Comparison of ENCODE assay signal across 14 mouse cellular contexts in genomic region chr3:146276991-146277390, GRCm38 (mm10). TPM values are rescaled to one million over a fixed set of nuclear protein-coding genes. Genes with fewer than 3 reads are reported as not detected.
A peak's percentile ranks its signal among the peaks of the same experiment; 100 is the strongest.
DNase-seq lines count a peak whose midpoint lies in the region; ATAC-seq and TF ChIP-seq lines count a peak whose summit lies in the region.
"Had no signal": no experiment of that assay in that cellular context is flagged by ENCODE, and none has a peak within 500 bp of the region (broad histone marks: within the 10 kb centered on the region; RNA-seq: fewer than 3 reads in every experiment).

No protein-coding gene starts in this region.

- no peak for DNase-seq in heart, postnatal 25 days (ENCODE audit: low spot score)
- DNase-seq in heart, adult 18-20 months = no peak
- peak; percentile 71 for DNase-seq in midbrain, embryonic 11.5 days (ENCODE audit: low spot score, missing footprints)
- DNase-seq in midbrain, postnatal 0 days (ENCODE audit: low spot score) = no peak
- DNase-seq: cerebellum, adult 2 months; gastrocnemius, postnatal 36 days had no signal

- ATAC-seq in heart, embryonic 11.5 days (replicated peaks; ENCODE audit: insufficient number of reproducible peaks, low FRiP score, low TSS enrichment) = no peak
- ATAC-seq in heart, embryonic 15.5 days (replicated peaks; ENCODE audit: insufficient number of reproducible peaks, insufficient read depth, low FRiP score, low read depth) = no peak
- no peak for ATAC-seq in midbrain, embryonic 11.5 days (ENCODE audit: low FRiP score)
- no peak for ATAC-seq in midbrain, postnatal 0 days (ENCODE audit: low FRiP score)
- ATAC-seq: forebrain, embryonic 14.5 days; hindbrain, postnatal 0 days had no signal

- TF ChIP-seq CTCF in midbrain, postnatal 0 days (IDR thresholded peaks at IDR 0.05) = no peak

- intact Hi-C loops in heart, postnatal 25 days (cut with DNase I) = no loop called here

- no peak overlapping the region for H3K9ac ChIP-seq in heart, embryonic 11.5 days (ENCODE audit: low read depth, low read length)
- no peak overlapping the region for H3K9ac ChIP-seq in heart, embryonic 15.5 days
- H3K9ac ChIP-seq in midbrain, embryonic 11.5 days (ENCODE audit: low read length) = no peak overlapping the region
- H3K9ac ChIP-seq in midbrain, postnatal 0 days (replicated peaks; ENCODE audit: low read length, poor library complexity, severe bottlenecking) = no peak overlapping the region
- H3K9ac ChIP-seq: hindbrain, embryonic 13.5 days had no signal

- no peaks in the 10 kb centered on the region for H3K27me3 ChIP-seq in heart, embryonic 11.5 days (ENCODE audit: control insufficient read depth, insufficient read depth, low read length)
- no peaks in the 10 kb centered on the region for H3K27me3 ChIP-seq in heart, embryonic 15.5 days
- no peaks in the 10 kb centered on the region for H3K27me3 ChIP-seq in midbrain, embryonic 11.5 days (ENCODE audit: control insufficient read depth, insufficient read depth, low read length)
- no peaks in the 10 kb centered on the region for H3K27me3 ChIP-seq in midbrain, postnatal 0 days (ENCODE audit: insufficient read depth, low read length)
- H3K27me3 ChIP-seq: hindbrain, embryonic 13.5 days had no signal

- H3K4me2 ChIP-seq in heart, embryonic 11.5 days = no peak overlapping the region
- H3K4me2 ChIP-seq in heart, embryonic 15.5 days = no peak overlapping the region
- H3K4me2 ChIP-seq in midbrain, embryonic 11.5 days = no peak overlapping the region
- no peak overlapping the region for H3K4me2 ChIP-seq in midbrain, postnatal 0 days (ENCODE audit: low read depth, low read length, poor library complexity, severe bottlenecking)
- H3K4me2 ChIP-seq: hindbrain, embryonic 13.5 days had no signal

- no peaks in the 10 kb centered on the region for H3K36me3 ChIP-seq in heart, embryonic 11.5 days (ENCODE audit: control insufficient read depth, insufficient read depth, low read length)
- H3K36me3 ChIP-seq in heart, embryonic 15.5 days = no peaks in the 10 kb centered on the region
- H3K36me3 ChIP-seq in midbrain, embryonic 11.5 days (ENCODE audit: control insufficient read depth, insufficient read depth, low read length) = no peaks in the 10 kb centered on the region
- H3K36me3 ChIP-seq in midbrain, postnatal 0 days (ENCODE audit: insufficient read depth, low read length) = no peaks in the 10 kb centered on the region
- H3K36me3 ChIP-seq: embryonic facial prominence, embryonic 10.5 days; G1E; hindbrain, embryonic 13.5 days had no signal

- peak overlapping the region; percentile 88 for H3K27ac ChIP-seq in heart, embryonic 11.5 days (ENCODE audit: low read depth, low read length)
- peak overlapping the region; percentile 84 for H3K27ac ChIP-seq in heart, embryonic 15.5 days
- no peak overlapping the region for H3K27ac ChIP-seq in midbrain, embryonic 11.5 days (ENCODE audit: low read depth, low read length)
- no peak overlapping the region for H3K27ac ChIP-seq in midbrain, postnatal 0 days (ENCODE audit: low read depth, low read length)
- H3K27ac ChIP-seq: embryonic facial prominence, embryonic 10.5 days; hindbrain, embryonic 13.5 days; hindbrain, postnatal 0 days had no signal

- WGBS in heart, embryonic 11.5 days (ENCODE audit: insufficient replicate concordance) = 88% methylated on average over 4 of the region's 4 CpGs
- WGBS in heart, embryonic 15.5 days = 81% methylated on average over 4 of the region's 4 CpGs
- 93% methylated on average over 4 of the region's 4 CpGs for WGBS in midbrain, embryonic 11.5 days
- 96% methylated on average over 4 of the region's 4 CpGs for WGBS in midbrain, postnatal 0 days

- no peaks in the 10 kb centered on the region for H3K9me3 ChIP-seq in heart, embryonic 11.5 days (replicated peaks; ENCODE audit: control insufficient read depth, low read length)
- H3K9me3 ChIP-seq in heart, embryonic 15.5 days (replicated peaks) = no peaks in the 10 kb centered on the region
- H3K9me3 ChIP-seq in midbrain, embryonic 11.5 days (ENCODE audit: control insufficient read depth, low read length) = no peaks in the 10 kb centered on the region
- no peaks in the 10 kb centered on the region for H3K9me3 ChIP-seq in midbrain, postnatal 0 days (ENCODE audit: low read length)
- H3K9me3 ChIP-seq: embryonic facial prominence, embryonic 10.5 days; G1E; hindbrain, embryonic 13.5 days had no signal

- no peak overlapping the region for H3K4me3 ChIP-seq in heart, embryonic 11.5 days (ENCODE audit: low read depth, low read length)
- no peak overlapping the region for H3K4me3 ChIP-seq in heart, embryonic 15.5 days
- H3K4me3 ChIP-seq in midbrain, embryonic 11.5 days (ENCODE audit: low read depth, low read length) = no peak overlapping the region
- no peak overlapping the region for H3K4me3 ChIP-seq in midbrain, postnatal 0 days (ENCODE audit: low read depth, low read length)
- H3K4me3 ChIP-seq: embryonic facial prominence, embryonic 10.5 days; hindbrain, embryonic 13.5 days had no signal

- H3K4me1 ChIP-seq in heart, embryonic 11.5 days (ENCODE audit: control insufficient read depth, insufficient read depth, low read length) = peaks cover 58% of the 10 kb centered on the region
- H3K4me1 ChIP-seq in heart, embryonic 15.5 days (replicated peaks) = peaks cover 72% of the 10 kb centered on the region
- H3K4me1 ChIP-seq in midbrain, embryonic 11.5 days (ENCODE audit: control insufficient read depth, insufficient read depth, low read length) = peaks cover 5% of the 10 kb centered on the region
- 0 out of 2 replicates have a peak, but pooled peaks cover 3% of the 10 kb centered on the region for H3K4me1 ChIP-seq in midbrain, postnatal 0 days (ENCODE audit: insufficient read depth, low read length)

RNA-seq across cellular contexts. Expression of gene Lpar3, which starts 56.2 kb away (rescaled TPM):
- 39.9 and 49.7 TPM in 2 replicates for polyA plus RNA-seq in heart, embryonic 11.5 days (2014; fragmentation: Nextera tagmentation; extraction: Ambion mirVana)
- total RNA-seq in heart, postnatal 25 days (2021) = under 1 TPM; 0.36 to 0.65 TPM
- 35.1 and 40.7 TPM in 2 replicates for polyA plus RNA-seq in heart, embryonic 15.5 days (2015; fragmentation: Nextera tagmentation; extraction: Ambion mirVana)
- under 1 TPM; 0.10 to 0.41 TPM for total RNA-seq in heart, adult 18-20 months (2021)
- polyA plus RNA-seq in midbrain, embryonic 11.5 days (2014; fragmentation: Nextera tagmentation; extraction: Ambion mirVana) = 0.37 and 0.41 TPM in 2 replicates
- total RNA-seq in midbrain, postnatal 0 days (2014; rRNA removed) = 0.66 and 1.6 TPM in 2 replicates
- polyA plus RNA-seq in midbrain, postnatal 0 days (2015; fragmentation: Nextera tagmentation; extraction: Ambion mirVana) = 0.31 and 0.55 TPM in 2 replicates
- total RNA-seq: hematopoietic stem cell, adult 5-6 weeks had no signal
- polyA plus RNA-seq: G1E had no signal

Comparison
In these comparisons a context has a peak if more than half of its experiments do, and no peak if none do; other contexts are left out.
1. H3K27ac ChIP-seq: peak in heart, embryonic 11.5 days (single experiment) and heart, embryonic 15.5 days (single experiment); none in midbrain, embryonic 11.5 days (single experiment) and midbrain, postnatal 0 days (single experiment).
2. RNA of gene Lpar3, which starts 56.2 kb away (polyA plus RNA-seq): 35.1 to 40.7 TPM in heart, embryonic 15.5 days and 39.9 to 49.7 TPM in heart, embryonic 11.5 days; 0.37 to 0.41 TPM in midbrain, embryonic 11.5 days and 0.31 to 0.55 TPM in midbrain, postnatal 0 days; every median in the first group is over 10 times any median in the second.